Mouse (Mus musculus) retina, postnatal 7 days (tissue): ENCODE measurements around the gene Gm10696.
"Not testable (repeated sequence)": the region's sequence is repeated elsewhere in the genome, so short reads cannot be mapped to it uniquely, and the experiment has no call there.

ENCODE experiments used
- DNase-seq: peaks from one replicate; pipeline ENCODE4 v3.0.0-alpha.2; 2012; ENCODE audit warnings: low read depth, low spot score

Gm10696 gene

DNA sequence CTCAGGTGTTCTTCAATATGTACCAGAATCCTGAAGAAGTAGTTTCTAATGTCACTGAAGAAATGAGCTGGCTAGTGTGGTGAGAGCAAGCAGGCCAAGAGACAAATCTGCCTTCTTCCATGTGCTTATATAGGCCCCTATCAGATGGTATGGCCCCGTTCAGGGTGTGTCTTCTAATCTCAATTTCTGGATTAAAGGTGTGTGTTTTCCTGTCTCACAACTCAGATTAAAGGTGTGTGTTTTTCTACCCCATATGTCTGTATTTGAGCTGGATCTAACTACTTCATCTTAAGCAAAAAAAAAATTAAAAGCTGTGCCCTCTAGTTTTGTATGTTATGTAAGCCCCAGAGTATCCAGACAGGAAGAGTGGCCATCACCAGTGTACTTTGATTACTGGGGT lies at the start of gene Gm10696:
TSS of gene Gm10696 (minus strand) at position 101 of the 400 bp plus-strand sequence.
- not testable (repeated sequence) for DNase-seq

DNA sequence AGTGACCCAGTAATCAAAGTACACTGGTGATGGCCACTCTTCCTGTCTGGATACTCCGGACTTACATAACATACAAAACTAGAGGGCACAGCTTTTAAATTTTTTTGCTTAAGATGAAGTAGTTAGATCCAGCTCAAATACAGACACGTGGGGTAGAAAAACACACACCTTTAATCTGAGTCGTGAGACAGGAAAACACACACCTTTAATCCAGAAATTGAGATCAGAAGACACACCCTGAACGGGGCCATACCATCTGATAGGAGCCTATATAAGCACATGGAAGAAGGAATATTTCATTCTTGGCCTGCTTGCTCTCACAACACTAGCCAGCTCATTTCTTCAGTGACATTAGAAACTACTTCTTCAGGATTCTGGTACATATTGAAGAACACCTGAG lies 18.4 kb upstream of the Gm10696 start, which contains the start of gene Gm5286:
TSS of gene Gm5286 (plus strand) at position 301 of the 400 bp plus-strand sequence.
- DNase-seq = not testable (repeated sequence)

DNA sequence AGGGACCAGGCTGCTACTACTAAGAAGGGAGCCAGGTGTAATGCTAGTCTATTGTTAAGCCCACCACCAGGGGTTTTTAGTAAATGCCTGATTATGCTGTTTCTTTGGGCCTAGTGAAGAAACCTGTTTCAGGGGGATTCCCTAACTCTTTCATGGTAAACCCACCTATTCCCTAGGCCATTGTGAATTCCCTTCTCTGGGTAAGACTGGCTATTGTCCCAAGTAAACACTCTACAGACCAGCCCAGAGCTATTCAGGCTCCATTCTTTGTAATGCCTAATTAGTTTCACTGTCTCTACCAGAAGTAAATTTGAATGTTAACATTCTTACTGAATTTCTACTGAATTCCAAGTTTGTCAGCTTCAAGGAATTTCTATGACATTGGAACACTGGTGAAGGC lies 10.6 kb downstream of the Gm10696 start:
- DNase-seq = not testable (repeated sequence)
